Mouse (Mus musculus) C2C12 (cell line): ENCODE data around the gene Slc5a2.

ENCODE experiments used
- CTCF ChIP-seq: IDR thresholded peaks from one replicate; pipeline ENCODE4 v1.5.1; 2011; ENCODE audit not compliant: control insufficient read depth, insufficient read depth, insufficient read length
- FOSL1 ChIP-seq: IDR thresholded peaks from one replicate; pipeline ENCODE4 v1.8.0; 2011; ENCODE audit warnings: mild to moderate bottlenecking, low read length; ENCODE audit not compliant: poor library complexity, insufficient read depth, severe bottlenecking
- MAX ChIP-seq: IDR thresholded peaks from one replicate; pipeline ENCODE4 v1.6.1; 2011; ENCODE audit warnings: mild to moderate bottlenecking, control low read depth
- MYOD1 ChIP-seq: IDR thresholded peaks from one replicate; pipeline ENCODE4 v1.6.1; 2011; ENCODE audit warnings: low read depth; ENCODE audit not compliant: control insufficient read depth, insufficient read length
- MYOG ChIP-seq: IDR thresholded peaks from one replicate; pipeline ENCODE4 v1.6.1; 2011; ENCODE audit not compliant: control insufficient read depth, insufficient read length; ENCODE audit errors: extremely low read depth
- USF1 ChIP-seq: IDR thresholded peaks from one replicate; pipeline ENCODE4 v1.6.1; 2011; ENCODE audit warnings: low read depth, mild to moderate bottlenecking, control low read depth, moderate library complexity

GRCm38 (mm10) chr7:128307851-128308250, 42.4 kb downstream of the Slc5a2 start:
- no peak for TF ChIP-seq USF1
- no peak for TF ChIP-seq CTCF
- no peak for TF ChIP-seq MYOD1
- TF ChIP-seq MYOG, result no peak
- no peak for TF ChIP-seq MAX
- TF ChIP-seq FOSL1, result no peak
